Mouse (Mus musculus) forebrain, embryonic 10.5 days (tissue): ENCODE measurements around the gene Syp. TPM values are rescaled to one million over a fixed set of nuclear protein-coding genes. Genes with fewer than 3 reads are reported as not detected.

Source experiments
- DNase-seq: peaks from one replicate; pipeline ENCODE4 v3.0.0-alpha.2; 2017; ENCODE audit warnings: low spot score; ENCODE audit errors: extremely low spot score
- H3K27ac ChIP-seq: fragments of 300-500 bp; sonication (generic); 2 replicates; pipeline ENCODE4 v1.5.1; 2016; ENCODE audit warnings: mild to moderate bottlenecking
- H3K27me3 ChIP-seq: fragments of 300-500 bp; sonication (generic); 2 replicates; pipeline ENCODE4 v1.6.1; 2016; ENCODE audit warnings: mild to moderate bottlenecking; ENCODE audit not compliant: poor library complexity, severe bottlenecking
- H3K36me3 ChIP-seq: fragments of 300-500 bp; sonication (generic); replicated peaks from 2 replicates; pipeline ENCODE4 v1.6.1; 2016; ENCODE audit warnings: mild to moderate bottlenecking, moderate library complexity
- H3K4me1 ChIP-seq: fragments of 300-500 bp; sonication (generic); 2 replicates; pipeline ENCODE4 v1.6.1; 2016
- H3K4me3 ChIP-seq: fragments of 300-500 bp; sonication (generic); 2 replicates; pipeline ENCODE4 v1.5.1; 2016; ENCODE audit warnings: mild to moderate bottlenecking, moderate library complexity
- H3K9me3 ChIP-seq: fragments of 300-500 bp; sonication (generic); 2 replicates; pipeline ENCODE4 v1.6.1; 2016; ENCODE audit warnings: mild to moderate bottlenecking, moderate library complexity
- WGBS: fragments of 180-500 bp; shearing (Covaris S2); methylation state at CpG from one replicate; pipeline ENCODE4 v1.1.7; 2016; 5-methylcytosine and 5-hydroxymethylcytosine counted together
- polyA plus RNA-seq: library from polyadenylated mRNA; unstranded; fragments of >200 nt; fragmentation: Nextera tagmentation; extraction: Ambion mirVana; gene quantifications from 2 replicates; pipeline ENCODE4 v1.2.1, GENCODE M21; 2016

Syp gene
- polyA plus RNA-seq, 1 experiment from 2014 or later: 11.6 TPM

- Histone ChIP-seq H3K27me3 (no peaks in the 10 kb centered on the region), H3K9me3 (no peaks in the 10 kb centered on the region), H3K36me3 (no peaks in the 10 kb centered on the region), H3K4me3 (no peak overlapping the region), H3K4me1 (no peaks in the 10 kb centered on the region), H3K27ac (no peak overlapping the region)
- DNase-seq: no peak
- WGBS: 43% methylated on average over 4 of the region's 4 CpGs
Measured at GRCm38 (mm10) chrX:7692862-7693261, 54.6 kb downstream of the Syp start.

- Histone ChIP-seq H3K4me3 (peak overlapping the region; percentile 65), H3K27me3 (no peaks in the 10 kb centered on the region), H3K4me1 (0 out of 2 replicates have a peak, but pooled peaks cover 4% of the 10 kb centered on the region), H3K27ac (no peak overlapping the region), H3K36me3 (peaks cover 31% of the 10 kb centered on the region), H3K9me3 (no peaks in the 10 kb centered on the region)
- DNase-seq: no peak
- 48% methylated on average over 6 of the region's 6 CpGs for WGBS
Measured at GRCm38 (mm10) chrX:7696520-7696919, 58.2 kb downstream of the Syp start.

DNA sequence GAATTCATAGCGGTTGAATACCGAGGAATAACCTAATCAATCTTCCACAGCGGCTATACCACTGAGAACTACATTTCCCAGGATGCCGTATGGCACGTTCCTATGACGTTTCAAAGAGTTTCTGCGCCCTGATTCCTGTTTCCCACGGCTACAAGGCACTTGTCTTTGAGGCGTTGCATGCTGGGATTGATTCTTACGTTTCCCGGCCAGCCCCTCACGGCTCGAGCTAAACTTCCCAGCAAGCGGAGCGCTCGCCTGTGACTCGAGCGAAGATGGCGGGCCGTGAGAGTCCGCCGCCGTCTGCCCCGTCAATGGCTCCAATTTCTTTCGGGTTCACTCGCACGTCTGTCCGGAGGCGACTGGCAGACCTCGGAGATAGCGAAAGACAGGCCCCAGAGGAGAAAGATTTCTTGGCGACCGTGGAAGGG lies 58.7 kb downstream of the Syp start, which contains the start of gene Gpkow:
TSS of gene Gpkow (plus strand) at position 178 of the 428 bp plus-strand sequence.
- peak within 1 kb of the TSS; percentile 84 for H3K27ac ChIP-seq
- H3K4me1 ChIP-seq: 0 out of 2 replicates have a peak, but pooled peaks cover 4% of the 10 kb centered on the region
- H3K27me3 ChIP-seq: no peaks in the 10 kb centered on the region
- peak within 1 kb of the TSS; percentile 65 for H3K4me3 ChIP-seq
- no peaks in the 10 kb centered on the region for H3K9me3 ChIP-seq
- H3K36me3 ChIP-seq: peaks cover 36% of the 10 kb centered on the region
- 9% methylated on average over 33 of the region's 33 CpGs for WGBS
- DNase-seq: peak; percentile 78

Other genes with a start within 250 kb of the Syp start
- 0.09 TPM in 2 replicates for gene Foxp3, start 64.8 kb upstream of the Syp start, polyA plus RNA-seq
- 1.3 and 1.6 TPM in 2 replicates for gene Ppp1r3f, start 64.2 kb upstream of the Syp start, polyA plus RNA-seq
- gene Ccdc22, start 33.0 kb upstream of the Syp start, polyA plus RNA-seq: 35.8 and 38.0 TPM in 2 replicates
- gene Cacna1f, start 31.4 kb upstream of the Syp start, polyA plus RNA-seq: 0.02 TPM in 1 of 2 replicates, not detected in the other
- gene Prickle3, start 18.8 kb downstream of the Syp start, polyA plus RNA-seq: 3.2 and 3.6 TPM in 2 replicates
- gene Plp2, start 32.9 kb downstream of the Syp start, polyA plus RNA-seq: 49.7 and 50.4 TPM in 2 replicates
- gene Magix, start 42.8 kb downstream of the Syp start, polyA plus RNA-seq: 0.10 TPM in 1 of 2 replicates, not detected in the other
- 44.4 and 46.1 TPM in 2 replicates for gene Gpkow, start 58.7 kb downstream of the Syp start, polyA plus RNA-seq
- gene Wdr45, start 75.9 kb downstream of the Syp start, polyA plus RNA-seq: 16.3 and 20.0 TPM in 2 replicates
- 0.47 TPM in 1 of 2 replicates, not detected in the other for gene Gm45208, start 83.8 kb downstream of the Syp start, polyA plus RNA-seq
- 76.5 and 78.4 TPM in 2 replicates for gene Praf2, start 90.0 kb downstream of the Syp start, polyA plus RNA-seq
- gene Ccdc120, start 112.4 kb downstream of the Syp start, polyA plus RNA-seq: 14.5 and 19.3 TPM in 2 replicates
- 25.3 and 29.3 TPM in 2 replicates for gene Tfe3, start 124.1 kb downstream of the Syp start, polyA plus RNA-seq
- gene Gripap1, start 151.3 kb downstream of the Syp start, polyA plus RNA-seq: 45.6 TPM in 2 replicates
- gene Kcnd1, start 183.8 kb downstream of the Syp start, polyA plus RNA-seq: 0.87 and 1.0 TPM in 2 replicates
- 40.3 and 40.8 TPM in 2 replicates for gene Otud5, start 202.9 kb downstream of the Syp start, polyA plus RNA-seq
- 10.4 and 14.0 TPM in 2 replicates for gene Pim2, start 239.8 kb downstream of the Syp start, polyA plus RNA-seq
- 25.0 and 27.3 TPM in 2 replicates for gene Slc35a2, start 245.6 kb downstream of the Syp start, polyA plus RNA-seq